Mouse (Mus musculus) cerebellum, postnatal 10 days (tissue): ENCODE results near the gene Zfp458.

Source experiments
- DNase-seq, 2 experiments: peaks; one replicate each; pipeline ENCODE4 v3.0.0; 2021; ENCODE audit warnings: mixed read lengths in 2 of 2

The Zfp458 gene

DNA sequence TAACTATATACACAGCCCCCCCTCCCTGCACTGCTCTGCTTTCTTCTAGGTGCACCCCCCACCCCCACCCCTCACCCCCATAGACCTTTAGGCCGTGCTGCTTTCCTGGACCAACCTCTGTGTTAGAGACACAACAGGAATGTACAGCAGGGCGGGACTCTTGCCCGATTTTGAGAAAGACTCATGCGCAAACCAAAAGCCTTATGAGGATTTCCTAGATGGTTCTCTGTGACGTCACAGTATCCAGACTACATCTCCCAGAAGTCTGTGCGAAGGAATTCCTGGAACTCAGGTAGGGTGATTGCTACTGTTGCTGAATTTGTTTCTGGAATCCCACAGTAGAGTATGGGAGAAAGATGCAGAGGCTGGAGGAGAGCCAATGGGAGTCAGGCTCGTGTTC is at the start of gene Zfp458:
TSS of gene Zfp458 (minus strand) at position 153 of the 400 bp plus-strand sequence.
- peak; percentile 5 to 12 for DNase-seq

DNA sequence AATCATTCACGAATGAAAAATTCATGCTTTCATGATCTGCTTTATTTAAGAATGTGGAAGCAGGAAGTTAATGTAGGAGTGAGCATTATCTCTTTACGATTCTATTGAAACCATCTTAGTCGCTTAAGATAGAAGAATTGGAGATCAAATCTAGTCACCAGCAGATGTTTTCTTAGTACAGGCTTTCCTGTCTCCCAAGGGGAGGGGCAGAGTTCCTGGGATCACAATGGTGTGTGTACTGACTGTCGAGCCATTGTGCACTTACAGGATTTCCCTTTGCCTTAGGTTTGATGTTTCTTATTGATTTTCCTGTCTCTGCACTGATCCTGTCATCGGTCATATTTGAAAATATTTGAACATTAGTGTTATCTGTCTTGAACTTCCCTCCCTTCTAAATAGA is 28.5 kb upstream of the Zfp458 start:
- peak; percentile 9 to 15 for DNase-seq

DNA sequence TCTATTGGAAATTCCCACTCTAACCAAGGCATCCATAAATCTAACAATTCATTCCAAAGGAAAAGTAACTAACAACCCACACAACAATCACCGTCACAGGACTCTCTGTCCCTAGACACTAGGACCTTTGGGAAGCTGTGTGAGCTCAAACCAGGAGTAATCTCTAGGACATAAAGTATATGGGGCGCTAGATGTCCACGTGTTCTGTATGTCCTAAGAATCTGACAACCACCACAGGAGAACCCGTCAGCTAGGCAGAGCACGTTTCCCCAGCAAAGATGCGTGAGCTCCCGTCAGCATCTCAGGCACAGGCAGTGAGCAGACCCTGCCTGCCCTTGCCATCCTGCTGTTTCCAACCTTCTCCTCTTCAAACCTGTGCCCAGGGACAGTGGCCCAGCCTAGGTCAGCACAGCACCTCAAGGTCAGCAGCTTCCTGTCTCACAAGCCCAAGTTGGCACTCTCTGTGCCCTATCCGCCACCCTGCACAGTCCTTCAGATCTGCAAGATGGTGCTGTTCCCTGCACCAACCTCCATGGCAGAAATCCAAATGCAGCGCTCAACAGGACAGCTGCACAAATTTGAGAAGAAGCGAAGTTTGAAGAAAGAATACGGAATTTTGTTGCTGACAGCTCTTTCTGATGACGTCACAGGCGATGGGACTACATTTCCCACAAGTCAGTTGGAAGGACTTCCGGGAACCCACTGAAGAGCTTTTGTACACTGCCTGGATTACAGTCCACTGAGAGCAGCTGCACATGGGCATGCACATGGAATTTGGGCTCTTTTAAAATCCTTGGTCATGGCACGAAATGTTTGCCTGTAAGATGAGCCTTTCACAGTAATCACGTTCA is 27.8 kb upstream of the Zfp458 start, which contains the start of gene Zfp457:
TSS of gene Zfp457 (minus strand) at position 664 of the 851 bp plus-strand sequence.
- DNase-seq = peak; percentile 93 to 94

DNA sequence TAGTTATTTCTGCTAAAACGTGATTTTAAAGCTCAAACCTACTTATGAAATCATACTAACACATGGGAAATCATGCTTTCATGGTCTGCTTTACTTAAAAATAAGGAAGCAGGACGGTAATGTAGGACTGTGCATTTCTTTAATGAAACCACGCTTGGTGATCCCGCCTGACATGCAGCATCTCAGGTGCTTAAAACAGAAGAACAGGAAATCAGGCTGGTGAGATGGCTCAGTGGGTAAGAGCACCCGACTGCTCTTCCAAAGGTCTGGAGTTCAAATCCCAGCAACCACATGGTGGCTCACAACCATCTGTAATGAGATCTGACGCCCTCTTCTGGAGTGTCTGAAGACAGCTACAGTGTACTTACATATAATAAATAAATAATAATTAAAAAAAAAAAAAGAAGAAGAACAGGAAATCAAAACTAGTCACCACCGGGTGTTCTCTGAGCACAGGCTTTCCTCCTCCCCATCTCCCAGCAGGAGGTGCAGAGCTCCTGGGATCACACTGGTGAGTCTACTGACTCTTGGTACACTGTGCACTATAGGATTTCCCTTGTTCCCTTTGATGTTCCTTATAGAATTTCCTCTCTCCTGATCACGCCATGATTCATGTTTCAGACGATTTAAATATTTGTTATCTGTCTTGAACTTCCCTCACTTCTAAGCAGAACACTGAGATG is 8.7 kb downstream of the Zfp458 start:
- peak in 1 of 2 experiments; percentile 4 for DNase-seq

DNA sequence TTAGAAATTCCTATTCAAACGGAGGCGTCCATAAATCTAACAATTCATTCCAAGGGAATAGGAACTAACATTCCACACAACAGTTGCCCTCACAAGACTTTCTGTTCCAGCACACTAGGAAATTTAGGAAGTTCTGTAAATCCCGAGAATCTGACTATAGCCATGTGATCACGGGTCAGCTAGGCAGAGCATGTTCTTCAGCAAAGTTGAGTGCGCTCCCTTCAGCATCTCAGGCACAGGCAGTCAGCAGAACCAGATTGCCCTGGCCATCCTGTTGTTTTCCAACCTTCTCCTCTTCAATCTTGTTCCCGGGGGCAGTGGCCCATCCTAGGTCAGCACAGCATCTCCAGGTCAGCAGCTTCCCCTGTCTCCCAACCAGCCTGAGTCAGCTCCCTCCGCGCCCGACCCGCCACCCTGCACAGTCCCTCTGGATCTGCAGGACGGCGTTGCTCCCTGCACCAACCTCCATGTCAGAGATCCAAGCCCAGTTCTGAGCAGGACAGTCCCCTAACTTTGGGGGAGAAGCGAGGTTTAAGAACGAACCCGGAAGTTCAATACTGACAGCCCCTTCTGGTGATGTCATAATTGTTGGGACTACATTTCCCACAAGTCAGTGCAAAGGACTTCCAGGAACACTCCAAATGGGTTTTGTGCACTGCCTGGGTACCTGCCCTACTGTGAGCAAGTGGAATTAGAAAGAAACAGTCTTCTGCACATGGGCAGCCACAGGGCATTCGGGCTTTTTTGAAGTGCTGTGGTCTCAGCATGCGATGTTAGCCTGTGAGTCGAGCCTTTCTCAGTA is 9.5 kb downstream of the Zfp458 start:
- peak; percentile 79 to 83 for DNase-seq

DNA sequence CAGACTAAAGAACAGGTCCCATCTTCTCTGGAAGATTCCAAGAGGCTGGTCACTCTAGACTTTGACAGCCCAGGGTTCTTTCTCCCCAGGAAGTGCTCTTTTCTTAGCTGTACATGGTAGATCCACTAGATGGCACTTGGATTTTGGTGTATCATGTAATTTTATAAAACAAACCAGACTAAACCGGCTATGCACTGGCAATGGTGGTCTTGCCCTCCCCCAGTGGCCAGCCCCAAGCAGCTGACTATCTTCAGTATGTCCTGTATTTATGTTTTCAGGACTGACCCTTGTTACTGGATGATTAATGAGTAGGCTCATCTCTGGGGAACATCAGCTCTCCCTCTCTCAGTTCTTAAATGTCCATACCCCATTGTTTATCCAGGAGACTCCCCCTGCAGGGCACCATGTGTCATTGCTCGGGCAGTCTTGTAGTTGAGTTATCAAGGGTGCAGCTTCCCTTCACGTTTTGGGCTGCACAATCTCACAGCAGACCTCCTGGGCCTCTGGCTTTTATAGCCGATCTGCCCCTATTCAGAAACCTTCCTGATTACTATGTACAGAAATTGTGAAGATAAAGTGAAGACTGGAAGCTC is 64.2 kb downstream of the Zfp458 start:
- no peak for DNase-seq
